Mouse (Mus musculus) heart, embryonic 13.5 days (tissue): ENCODE results near the gene Trpm3. TPM values are rescaled to one million over a fixed set of nuclear protein-coding genes. Genes with fewer than 3 reads are reported as not detected.
"Not testable (repeated sequence)": the region's sequence is repeated elsewhere in the genome, so short reads cannot be mapped to it uniquely, and the experiment has no call there.

Source experiments
- ATAC-seq: fragments of 200-750 bp; cut with Nextera tagmentation; 2 replicates; pipeline ENCODE4 v1.8.0; 2017; ENCODE audit warnings: moderate TSS enrichment; ENCODE audit not compliant: insufficient number of reproducible peaks, low FRiP score, low TSS enrichment; ENCODE audit errors: extremely low read depth
- H3K27ac ChIP-seq: fragments of 300-500 bp; sonication (generic); replicated peaks from 2 replicates; pipeline ENCODE4 v1.5.1; 2015; ENCODE audit warnings: moderate library complexity, mild to moderate bottlenecking, inconsistent platforms
- H3K27me3 ChIP-seq: fragments of 300-500 bp; sonication (generic); replicated peaks from 2 replicates; pipeline ENCODE4 v1.6.1; 2015; ENCODE audit warnings: mild to moderate bottlenecking, inconsistent platforms
- H3K36me3 ChIP-seq: fragments of 300-500 bp; sonication (generic); 2 replicates; pipeline ENCODE4 v1.6.1; 2015; ENCODE audit warnings: mild to moderate bottlenecking, inconsistent platforms
- H3K4me1 ChIP-seq: fragments of 300-500 bp; sonication (generic); 2 replicates; pipeline ENCODE4 v1.6.1; 2015; ENCODE audit warnings: inconsistent platforms
- H3K4me2 ChIP-seq: fragments of 300-500 bp; sonication (generic); 2 replicates; pipeline ENCODE4 v1.6.1; 2015; ENCODE audit warnings: inconsistent platforms, mild to moderate bottlenecking, moderate library complexity
- H3K4me3 ChIP-seq: fragments of 300-500 bp; sonication (generic); 2 replicates; pipeline ENCODE4 v1.5.1; 2015; ENCODE audit warnings: moderate library complexity, mild to moderate bottlenecking, inconsistent platforms
- H3K9ac ChIP-seq: fragments of 300-500 bp; sonication (generic); 2 replicates; pipeline ENCODE4 v1.6.1; 2015; ENCODE audit warnings: inconsistent platforms, mild to moderate bottlenecking, moderate library complexity
- H3K9me3 ChIP-seq: fragments of 300-500 bp; sonication (generic); 2 replicates; pipeline ENCODE4 v1.6.1; 2016; ENCODE audit warnings: inconsistent platforms
- WGBS: fragments of 180-500 bp; shearing (Covaris S2); methylation state at CpG from one replicate; pipeline ENCODE4 v1.1.7; 2015; ENCODE audit warnings: mixed read lengths; 5-methylcytosine and 5-hydroxymethylcytosine counted together
- polyA plus RNA-seq: library from polyadenylated mRNA; unstranded; fragments of >200 nt; fragmentation: Nextera tagmentation; extraction: Ambion mirVana; gene quantifications from 2 replicates; pipeline ENCODE4 v1.2.1, GENCODE M21; 2015

Gene Trpm3
- polyA plus RNA-seq, 1 experiment from 2014 or later: 1.1 TPM

DNA sequence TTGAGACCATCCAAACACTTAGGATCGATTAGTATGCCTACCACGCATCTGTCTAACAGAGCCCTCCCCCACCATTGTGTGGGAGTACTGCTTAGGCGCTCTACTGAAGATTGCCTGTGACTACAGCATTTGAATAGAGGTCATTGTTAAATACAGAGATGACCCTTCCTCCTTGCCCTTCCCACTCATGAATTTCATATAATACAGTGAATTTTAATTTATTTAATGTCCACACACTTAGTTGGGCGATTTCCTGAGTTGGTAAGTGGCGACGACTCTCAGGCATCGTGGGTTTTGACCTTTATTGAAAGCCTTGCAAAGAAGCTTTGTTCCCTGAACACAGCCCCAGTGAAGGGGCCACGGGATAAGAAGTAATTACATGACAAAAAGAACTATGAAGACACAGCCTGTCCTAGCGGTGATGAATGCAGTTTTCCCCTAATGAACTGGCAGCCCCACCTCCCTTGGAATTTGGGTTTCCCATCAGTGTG lies 684.7 kb downstream of the Trpm3 start:
- H3K36me3 ChIP-seq: no peaks in the 10 kb centered on the region
- no peak overlapping the region for H3K9ac ChIP-seq
- H3K4me1 ChIP-seq: no peaks in the 10 kb centered on the region
- WGBS: 66% methylated on average over 9 of the region's 9 CpGs
- H3K27ac ChIP-seq: no peak overlapping the region
- no peak overlapping the region for H3K4me3 ChIP-seq
- H3K4me2 ChIP-seq: no peak overlapping the region
- H3K9me3 ChIP-seq: no peaks in the 10 kb centered on the region
- no peak for ATAC-seq
- H3K27me3 ChIP-seq: no peaks in the 10 kb centered on the region

DNA sequence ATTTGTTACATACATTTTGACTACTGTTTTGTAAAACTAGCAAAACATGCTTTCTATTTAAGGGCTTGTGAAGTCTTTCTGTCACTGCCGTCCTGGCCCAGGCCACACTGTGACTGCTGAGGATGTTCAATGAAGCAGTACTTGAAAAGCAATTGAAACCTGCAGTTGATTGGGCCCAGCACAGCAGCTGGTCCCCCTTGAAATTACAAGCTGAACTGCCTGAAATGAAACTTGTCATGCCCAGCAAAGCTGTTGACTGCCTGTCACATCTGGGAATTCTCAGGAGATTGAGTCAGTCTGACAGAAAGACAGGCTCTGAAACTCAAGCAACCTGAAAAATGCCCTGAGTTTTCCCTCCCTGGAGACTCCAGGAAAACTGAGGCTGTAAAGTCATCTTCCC lies 687.0 kb downstream of the Trpm3 start:
- Histone ChIP-seq H3K9me3 (peaks cover 5% of the 10 kb centered on the region; the same call in 1 of the 2 replicates), H3K36me3 (no peaks in the 10 kb centered on the region), H3K9ac (no peak overlapping the region), H3K27ac (no peak overlapping the region), H3K27me3 (no peaks in the 10 kb centered on the region), H3K4me3 (no peak overlapping the region), H3K4me1 (no peaks in the 10 kb centered on the region), H3K4me2 (no peak overlapping the region)
- ATAC-seq: no peak
- WGBS: 49% methylated on average over 1 of the region's 1 CpGs

DNA sequence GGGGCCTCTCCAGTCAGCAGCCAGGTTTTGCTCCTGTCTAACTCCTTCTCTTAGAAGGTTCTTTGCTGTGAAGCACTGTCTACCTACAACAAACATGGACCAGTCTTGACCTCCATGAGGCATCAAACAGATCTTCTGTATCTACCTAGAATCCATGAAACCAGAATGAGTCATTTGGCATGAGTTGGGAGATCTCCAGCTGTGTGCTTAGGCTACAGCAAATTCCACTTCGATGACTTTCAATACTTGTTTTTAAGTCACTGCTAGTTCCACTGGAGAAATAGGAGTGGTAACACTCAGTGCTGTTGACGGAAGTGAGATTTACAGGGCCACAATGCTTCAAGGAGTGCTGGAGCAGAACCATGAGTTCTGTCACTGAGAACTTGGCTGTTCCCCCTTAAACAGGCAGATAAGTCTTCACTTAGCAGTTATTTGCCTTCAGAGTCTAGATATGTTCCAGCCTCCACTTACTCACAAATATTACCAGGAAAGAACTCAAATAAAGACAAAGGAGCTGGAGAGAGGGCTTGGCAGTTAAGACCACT lies 689.4 kb downstream of the Trpm3 start:
- WGBS: 61% methylated on average over 2 of the region's 2 CpGs
- no peak overlapping the region for H3K4me2 ChIP-seq
- no peaks in the 10 kb centered on the region for H3K4me1 ChIP-seq
- ATAC-seq: no peak
- no peaks in the 10 kb centered on the region for H3K36me3 ChIP-seq
- no peak overlapping the region for H3K9ac ChIP-seq
- no peak overlapping the region for H3K4me3 ChIP-seq
- no peaks in the 10 kb centered on the region for H3K27me3 ChIP-seq
- H3K9me3 ChIP-seq: peaks cover 5% of the 10 kb centered on the region; the same call in 1 of the 2 replicates
- H3K27ac ChIP-seq: no peak overlapping the region

DNA sequence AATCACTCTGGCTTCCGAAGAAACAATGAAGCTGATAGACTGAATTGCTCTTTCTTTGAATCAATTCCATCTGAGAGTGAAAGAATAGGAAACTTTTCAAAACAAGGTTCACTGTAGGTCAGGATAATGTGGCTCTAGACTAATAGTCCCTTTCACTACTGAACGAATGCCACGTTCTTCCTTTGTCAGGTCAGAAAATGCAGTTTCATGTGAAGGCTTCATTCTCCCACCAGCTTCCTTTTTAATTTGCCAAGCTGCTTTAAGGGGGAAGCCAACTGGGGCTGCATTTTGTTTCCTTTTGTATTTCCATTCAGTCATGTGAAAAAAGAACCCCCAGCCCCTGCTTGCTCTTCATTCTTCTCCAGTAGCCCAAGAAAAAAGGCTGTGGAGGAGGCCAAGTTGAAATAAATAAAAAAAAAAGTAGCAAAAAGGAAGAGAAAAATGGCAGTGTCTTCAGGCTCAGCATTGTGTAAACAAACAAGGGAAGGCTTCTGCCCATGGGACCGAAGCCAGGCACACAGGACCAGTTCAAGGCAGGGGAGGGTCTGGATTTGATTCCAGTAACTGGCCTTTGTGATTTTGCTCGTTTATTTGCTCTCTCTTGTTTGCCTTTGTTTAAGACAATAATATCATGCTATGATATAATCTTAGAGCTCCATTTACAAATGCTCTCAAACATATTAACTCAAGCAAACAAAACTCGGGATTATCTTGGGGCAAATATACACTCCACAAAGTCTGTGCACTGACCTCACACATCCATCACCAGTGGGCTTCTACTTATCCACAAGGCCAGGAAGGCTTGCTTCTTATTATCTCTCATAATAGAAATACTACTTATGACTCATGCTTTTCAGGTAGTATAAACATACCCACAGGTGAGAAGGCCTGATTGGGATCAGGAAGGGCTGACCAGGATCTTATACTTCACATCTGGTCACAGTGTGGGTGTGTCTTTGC lies 702.5 kb downstream of the Trpm3 start:
- H3K4me1 ChIP-seq: no peaks in the 10 kb centered on the region
- H3K9ac ChIP-seq: no peak overlapping the region
- no peak overlapping the region for H3K27ac ChIP-seq
- H3K4me2 ChIP-seq: no peak overlapping the region
- ATAC-seq: no peak
- H3K4me3 ChIP-seq: no peak overlapping the region
- H3K36me3 ChIP-seq: no peaks in the 10 kb centered on the region
- H3K9me3 ChIP-seq: no peaks in the 10 kb centered on the region
- H3K27me3 ChIP-seq: no peaks in the 10 kb centered on the region
- 63% methylated on average over 6 of the region's 6 CpGs for WGBS

DNA sequence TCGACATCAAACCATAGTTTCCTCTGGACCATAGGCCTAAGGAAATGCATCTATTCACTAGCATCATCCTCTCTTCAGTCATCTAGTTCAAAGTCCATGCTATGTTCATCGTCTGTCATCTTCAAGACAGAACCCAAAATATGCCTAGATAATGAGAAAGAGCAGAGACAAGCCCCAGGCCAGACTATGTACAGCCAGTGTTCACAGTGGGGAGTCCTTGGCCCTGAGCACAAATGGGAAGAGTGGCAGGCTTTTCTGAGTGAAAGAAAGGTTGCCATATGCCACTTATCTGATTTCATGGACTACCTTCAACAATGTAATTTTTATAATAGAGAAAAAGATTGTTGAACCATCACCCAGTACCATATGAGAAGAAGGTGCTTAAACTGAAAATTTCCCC lies 703.9 kb downstream of the Trpm3 start:
- no peaks in the 10 kb centered on the region for H3K36me3 ChIP-seq
- no peaks in the 10 kb centered on the region for H3K27me3 ChIP-seq
- H3K9ac ChIP-seq: no peak overlapping the region
- no peak overlapping the region for H3K4me2 ChIP-seq
- no peaks in the 10 kb centered on the region for H3K9me3 ChIP-seq
- 86% methylated on average over 2 of the region's 2 CpGs for WGBS
- no peak for ATAC-seq
- no peaks in the 10 kb centered on the region for H3K4me1 ChIP-seq
- no peak overlapping the region for H3K4me3 ChIP-seq
- H3K27ac ChIP-seq: no peak overlapping the region

DNA sequence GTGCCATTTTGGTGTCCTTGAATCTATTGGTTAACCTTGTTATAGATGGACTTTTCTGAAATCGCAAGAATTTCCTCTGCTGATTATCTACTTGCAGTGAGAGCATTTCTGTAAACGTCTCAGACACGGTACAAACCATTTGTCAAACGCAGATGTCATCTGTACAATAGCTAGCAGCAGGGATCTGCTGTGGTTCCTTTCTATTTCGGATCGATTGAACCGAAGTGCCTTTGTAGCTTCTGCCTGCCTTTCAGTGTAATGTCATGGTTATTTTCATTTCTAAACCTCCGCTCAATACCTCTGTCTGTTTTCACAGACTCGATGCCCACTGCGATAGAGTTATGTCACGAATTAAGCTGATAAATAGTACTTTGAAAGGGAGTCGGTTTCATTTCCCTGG lies 708.9 kb downstream of the Trpm3 start:
- H3K27me3 ChIP-seq: no peaks in the 10 kb centered on the region
- no peak for ATAC-seq
- H3K4me1 ChIP-seq: no peaks in the 10 kb centered on the region
- H3K9me3 ChIP-seq: no peaks in the 10 kb centered on the region
- H3K9ac ChIP-seq: no peak overlapping the region
- no peak overlapping the region for H3K4me3 ChIP-seq
- H3K27ac ChIP-seq: no peak overlapping the region
- no peaks in the 10 kb centered on the region for H3K36me3 ChIP-seq
- WGBS: 71% methylated on average over 12 of the region's 12 CpGs
- no peak overlapping the region for H3K4me2 ChIP-seq

DNA sequence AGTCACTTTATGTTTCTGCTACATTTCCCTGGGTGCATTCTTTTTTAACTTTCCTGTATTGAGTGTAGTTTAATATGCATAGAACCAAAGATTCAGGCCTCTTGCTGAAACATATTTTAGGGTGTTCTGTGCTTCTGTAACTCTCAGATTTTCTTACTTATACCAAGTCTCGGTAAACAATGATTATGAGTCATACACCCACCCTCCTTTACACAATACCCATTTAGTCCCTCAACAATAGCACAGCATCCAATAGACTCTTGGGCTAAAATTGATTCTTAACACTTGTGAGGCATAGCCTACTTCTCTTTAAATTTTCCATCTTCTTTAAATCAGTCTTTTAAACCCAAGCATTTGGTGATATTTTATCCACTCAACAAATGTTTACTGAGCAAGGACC lies 709.4 kb downstream of the Trpm3 start:
- 49% methylated on average over 1 of the region's 1 CpGs for WGBS
- Histone ChIP-seq H3K9me3 (no peaks in the 10 kb centered on the region), H3K27ac (no peak overlapping the region), H3K4me2 (no peak overlapping the region), H3K36me3 (no peaks in the 10 kb centered on the region), H3K9ac (no peak overlapping the region), H3K27me3 (no peaks in the 10 kb centered on the region), H3K4me1 (no peaks in the 10 kb centered on the region), H3K4me3 (no peak overlapping the region)
- ATAC-seq: no peak

DNA sequence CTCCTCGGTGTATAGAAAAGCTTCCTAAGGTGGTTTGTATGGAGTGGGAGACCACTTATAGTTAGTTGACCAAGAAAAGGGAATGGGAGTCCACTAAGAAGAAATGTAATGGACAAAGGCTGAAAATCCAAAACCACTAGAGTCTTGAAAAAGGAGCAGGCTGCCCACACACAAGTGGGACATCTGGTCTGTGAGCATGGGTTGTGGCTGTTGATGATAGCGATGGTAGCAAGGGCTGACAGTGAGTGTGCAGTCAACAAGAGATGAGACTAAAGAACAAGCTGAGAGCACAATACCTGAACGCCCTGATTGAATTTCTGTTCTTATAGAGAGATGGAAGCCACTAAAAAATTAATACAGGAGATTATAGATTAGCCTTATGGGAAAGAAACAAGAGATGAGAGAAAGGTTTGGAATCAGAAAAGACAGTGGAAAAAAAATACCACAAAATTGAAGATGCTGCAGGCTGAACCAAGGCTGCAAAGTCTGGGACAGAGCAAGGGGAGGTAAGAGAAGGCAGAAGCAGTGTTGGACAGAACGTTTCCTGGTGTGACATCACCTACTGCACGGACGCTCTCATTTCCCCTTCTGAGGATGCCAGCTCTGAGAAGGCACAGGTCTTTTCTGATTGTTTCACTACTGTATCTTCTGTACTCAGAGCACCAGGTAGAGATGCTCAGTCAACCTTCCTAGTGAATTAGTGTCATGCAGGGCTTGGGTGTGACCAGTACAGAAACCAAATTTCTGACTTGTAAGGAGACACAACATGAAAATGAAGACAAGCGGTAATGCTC lies 710.1 kb downstream of the Trpm3 start:
- Histone ChIP-seq H3K36me3 (no peaks in the 10 kb centered on the region), H3K9me3 (no peaks in the 10 kb centered on the region), H3K4me2 (no peak overlapping the region), H3K27ac (no peak overlapping the region), H3K4me3 (no peak overlapping the region), H3K9ac (no peak overlapping the region), H3K4me1 (no peaks in the 10 kb centered on the region), H3K27me3 (no peaks in the 10 kb centered on the region)
- 68% methylated on average over 7 of the region's 7 CpGs for WGBS
- no peak for ATAC-seq

DNA sequence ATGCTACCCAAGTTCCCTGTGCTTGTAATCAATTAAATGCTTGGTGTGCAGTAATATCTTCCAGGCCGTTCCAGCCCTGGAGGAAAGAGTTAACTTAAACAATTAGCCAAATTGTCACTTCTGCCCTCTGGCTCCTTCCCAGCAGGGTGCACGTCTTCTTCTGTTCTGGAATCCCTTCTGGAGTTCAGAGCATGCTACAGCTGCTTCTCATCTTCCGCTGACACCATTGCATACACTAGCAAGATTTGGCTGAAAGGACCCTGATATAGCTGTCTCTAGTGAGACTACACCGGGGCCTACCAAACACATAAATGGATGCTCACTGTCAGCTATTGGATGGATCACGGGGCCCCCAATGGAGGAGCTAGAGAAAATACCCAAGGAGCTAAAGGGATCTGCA lies 712.6 kb downstream of the Trpm3 start:
- H3K27ac ChIP-seq, H3K4me1 ChIP-seq, H3K9me3 ChIP-seq, H3K27me3 ChIP-seq, H3K4me2 ChIP-seq, H3K36me3 ChIP-seq, H3K4me3 ChIP-seq, H3K9ac ChIP-seq, ATAC-seq: not testable (repeated sequence)
- WGBS: 62% methylated on average over 5 of the region's 5 CpGs

DNA sequence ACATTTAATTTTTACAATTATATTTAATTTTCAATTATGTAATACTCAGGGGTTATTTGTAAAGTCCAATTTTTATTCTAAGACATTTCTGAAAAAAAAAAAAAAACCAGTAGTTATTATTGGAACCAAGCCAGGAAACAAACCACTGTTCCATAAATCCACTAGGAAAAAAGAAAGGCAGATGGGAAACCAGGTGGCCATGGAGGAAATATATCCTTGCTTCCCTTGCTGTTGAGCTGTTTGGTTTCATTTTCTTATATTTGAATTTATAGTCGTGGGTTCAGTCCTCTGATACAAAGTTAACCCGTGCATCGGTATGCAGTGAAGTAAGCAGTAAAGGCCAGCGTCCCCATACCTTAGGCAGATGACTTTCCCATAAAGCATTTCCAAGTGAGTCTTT lies 720.8 kb downstream of the Trpm3 start:
- no peak for ATAC-seq
- 86% methylated on average over 4 of the region's 4 CpGs for WGBS
- Histone ChIP-seq H3K36me3 (no peaks in the 10 kb centered on the region), H3K4me3 (no peak overlapping the region), H3K27me3 (no peaks in the 10 kb centered on the region), H3K4me1 (no peaks in the 10 kb centered on the region), H3K4me2 (no peak overlapping the region), H3K9me3 (no peaks in the 10 kb centered on the region), H3K27ac (no peak overlapping the region), H3K9ac (no peak overlapping the region)

DNA sequence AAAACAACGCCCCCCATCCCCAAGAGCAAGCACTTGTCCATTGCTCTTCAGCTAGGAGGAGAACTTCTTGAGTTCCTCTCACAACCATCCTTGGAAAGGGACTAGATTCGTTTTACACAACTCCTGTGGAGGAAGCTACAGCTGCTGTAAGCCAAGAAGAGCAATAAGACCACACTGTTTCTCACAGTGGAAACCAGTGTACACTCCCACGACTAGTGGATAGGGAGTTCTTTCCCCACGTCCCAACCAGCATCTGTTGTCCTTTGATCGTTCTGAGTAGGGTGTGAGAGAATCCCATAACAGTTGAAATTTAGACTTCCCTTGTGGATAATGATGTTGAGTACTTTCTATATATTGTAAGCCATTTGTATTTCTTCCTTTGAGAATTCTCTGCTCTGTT lies 728.6 kb downstream of the Trpm3 start:
- Histone ChIP-seq H3K4me2 (no peak overlapping the region), H3K27me3 (no peaks in the 10 kb centered on the region), H3K36me3 (no peaks in the 10 kb centered on the region), H3K27ac (no peak overlapping the region), H3K9me3 (no peaks in the 10 kb centered on the region), H3K9ac (no peak overlapping the region), H3K4me1 (no peaks in the 10 kb centered on the region), H3K4me3 (no peak overlapping the region)
- no peak for ATAC-seq
- WGBS: 69% methylated on average over 5 of the region's 5 CpGs
